Mouse (Mus musculus) erythroblast, adult 5-6 weeks (primary cell): Measurements from ENCODE around the gene Ston1. TPM values are rescaled to one million over a fixed set of nuclear protein-coding genes. Genes with fewer than 3 reads are reported as not detected.

Source experiments
- ATAC-seq: replicated peaks from 2 replicates; pipeline ENCODE4 v1.8.0; 2016; ENCODE audit warnings: moderate number of reproducible peaks, mild to moderate bottlenecking, moderate TSS enrichment, inconsistent platforms; ENCODE audit not compliant: poor library complexity, low FRiP score, severe bottlenecking
- total RNA-seq, 2 experiments: library from RNA; stranded (forward) in 1 of 2; stranded (reverse) in 1 of 2; fragments of 150-400 nt in 1 of 2; fragments of 200-764, 138-1000 nt in 1 of 2; gene quantifications; 2 replicates each; pipeline versions ENCODE4 v1.2.3 to v1.2.4; 2015 to 2017; ENCODE audit warnings: low replicate concordance in 2 of 2

Gene Ston1
- total RNA-seq (2015; ENCODE audit: low replicate concordance) (not detected in 2 replicates), total RNA-seq (2017; ENCODE audit: low replicate concordance) (not detected in 2 replicates)

DNA sequence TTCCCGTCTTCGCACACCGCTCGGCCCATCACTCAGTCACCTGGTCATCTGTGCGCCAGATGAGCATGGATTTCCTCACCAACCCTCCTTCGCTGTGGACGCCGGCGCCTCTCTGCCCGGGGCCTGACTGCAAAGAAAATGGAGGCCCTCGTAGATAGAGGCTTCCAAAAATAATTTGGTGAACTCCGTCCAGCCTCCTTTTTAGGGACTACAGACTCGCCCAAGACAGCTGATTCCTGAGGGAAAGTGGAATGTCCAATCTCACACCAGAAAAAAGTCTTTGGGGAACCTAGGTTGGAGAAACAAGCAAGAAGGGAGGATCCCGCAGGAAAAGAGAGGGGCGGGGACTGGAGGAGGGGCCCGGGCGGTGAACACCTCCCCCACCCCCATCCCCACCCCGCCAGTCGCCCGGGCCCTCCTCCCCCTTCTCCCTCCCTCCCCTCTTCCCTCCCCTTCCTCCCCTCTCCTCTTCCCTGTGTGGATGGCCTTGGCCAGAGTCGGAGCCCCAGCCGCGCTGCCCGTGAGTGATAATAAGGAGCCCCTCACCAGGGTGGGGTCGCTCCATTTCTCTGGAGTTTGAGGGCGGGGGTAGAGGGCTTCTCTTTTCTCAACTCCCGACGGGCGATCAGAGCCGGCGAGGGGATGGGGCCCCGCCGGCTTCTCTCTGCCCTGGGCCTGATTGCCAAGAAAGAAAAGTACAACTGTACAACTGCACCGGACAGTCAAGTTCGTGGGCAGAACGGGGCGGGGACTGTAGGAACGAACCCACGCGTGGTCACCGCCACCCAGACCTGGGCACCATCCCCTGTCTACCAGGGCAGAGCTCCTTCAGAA is at the start of gene Ston1:
Gene Ston1, plus strand, starts transcription at position 463 of the 834 bp plus-strand sequence.
- ATAC-seq, result no peak

DNA sequence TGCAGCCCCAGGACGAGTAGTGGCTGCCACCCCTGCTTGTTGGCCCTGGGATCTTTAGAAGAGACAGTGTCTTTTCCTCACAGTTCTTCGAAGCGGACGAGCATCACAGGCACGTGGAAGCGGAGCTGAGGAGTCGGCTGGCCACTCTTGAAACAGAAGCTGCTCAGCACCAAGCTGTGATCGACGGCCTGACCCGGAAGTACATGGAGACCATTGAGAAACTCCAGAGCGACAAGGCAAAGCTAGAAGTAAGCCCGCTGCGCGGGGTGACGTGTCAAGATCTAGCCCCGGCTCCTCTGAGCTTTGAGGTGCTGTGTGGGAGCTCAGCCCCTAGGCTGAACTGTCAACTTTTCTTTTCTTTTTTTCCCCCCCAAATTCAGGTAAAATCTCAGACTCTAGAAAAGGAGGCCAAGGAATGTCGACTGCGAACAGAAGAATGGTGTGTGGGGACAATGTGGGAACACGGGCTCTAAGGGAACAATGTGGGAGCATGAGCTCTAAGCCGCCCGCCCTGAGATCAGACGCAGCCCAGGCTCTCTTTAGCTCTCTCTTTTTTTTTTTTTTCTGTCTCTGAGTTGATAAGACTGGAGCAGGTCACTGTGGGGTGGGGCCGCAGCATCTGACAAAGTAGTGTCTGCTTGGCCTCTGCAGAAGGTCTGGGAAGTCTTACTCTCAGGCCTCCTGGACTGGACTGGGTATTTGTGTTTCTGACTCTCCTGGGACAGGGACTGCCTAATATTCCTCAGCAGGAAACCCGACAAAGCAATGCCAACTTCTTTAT is 47.9 kb upstream of the Ston1 start:
- peak; percentile 60; the same call in 1 of the 2 replicates for ATAC-seq

DNA sequence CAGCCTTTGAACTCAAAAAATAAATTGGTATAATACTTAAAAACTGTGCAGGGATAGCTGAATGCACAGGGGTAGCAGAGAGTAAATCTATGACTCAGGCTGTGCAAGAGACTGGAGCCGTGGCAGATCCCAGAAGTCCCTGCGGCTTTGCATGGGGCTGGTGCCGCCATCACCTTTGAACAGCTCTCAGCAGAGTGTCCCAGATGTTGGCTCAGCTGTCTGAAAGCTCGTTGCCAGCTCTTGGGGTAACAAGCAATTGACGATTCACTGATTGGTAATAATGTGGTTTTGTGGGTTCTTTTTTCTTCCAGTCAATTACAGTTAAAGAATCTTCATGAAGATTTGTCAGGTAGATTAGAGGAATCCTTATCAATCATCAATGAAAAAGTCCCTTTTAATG is 47.1 kb upstream of the Ston1 start:
- no peak for ATAC-seq

DNA sequence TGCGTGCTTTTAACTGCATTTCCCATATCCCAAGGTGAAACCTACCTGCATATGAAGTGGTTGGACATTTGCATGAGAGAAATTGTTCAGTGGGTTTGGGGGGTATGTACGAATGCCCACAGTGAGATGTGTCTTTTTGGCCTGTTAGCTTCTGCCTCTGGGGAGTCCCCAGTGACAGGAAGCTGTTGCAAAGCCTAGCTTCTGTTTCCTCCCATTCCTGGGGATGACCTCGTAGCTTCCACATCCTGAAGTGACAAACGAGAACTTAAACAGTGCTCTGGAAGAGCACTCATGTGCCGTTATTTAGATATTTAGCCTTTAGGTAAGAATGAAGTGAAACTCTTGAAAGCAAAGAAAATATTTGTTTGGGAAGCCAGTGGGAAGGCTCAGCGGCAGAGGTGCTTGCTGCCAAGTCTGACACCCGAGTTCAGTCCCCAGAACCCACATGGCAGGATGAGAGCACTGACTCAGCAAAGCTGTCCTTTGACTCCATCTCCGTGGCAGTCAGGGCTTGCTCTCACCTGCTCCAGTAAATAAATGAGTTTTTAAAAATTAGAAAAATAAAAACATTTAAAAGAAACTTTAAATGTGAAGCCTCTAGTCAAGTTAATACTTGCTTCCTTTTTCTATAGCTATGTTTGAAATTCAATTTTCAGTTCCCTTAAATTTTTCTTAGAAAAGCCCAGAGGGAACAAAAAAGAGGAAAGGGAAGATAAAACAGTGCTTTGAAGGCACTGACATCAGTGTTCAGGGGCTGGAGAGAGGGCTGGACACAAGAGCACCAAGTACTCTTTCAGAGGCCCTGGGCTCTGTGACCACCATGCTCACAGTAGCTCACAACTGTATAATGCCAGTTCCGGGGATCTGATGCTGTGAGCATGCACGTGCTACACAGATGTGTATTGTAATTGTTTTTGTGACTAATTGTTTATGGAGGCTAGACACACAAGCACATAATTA is 46.2 kb upstream of the Ston1 start:
- no peak for ATAC-seq

DNA sequence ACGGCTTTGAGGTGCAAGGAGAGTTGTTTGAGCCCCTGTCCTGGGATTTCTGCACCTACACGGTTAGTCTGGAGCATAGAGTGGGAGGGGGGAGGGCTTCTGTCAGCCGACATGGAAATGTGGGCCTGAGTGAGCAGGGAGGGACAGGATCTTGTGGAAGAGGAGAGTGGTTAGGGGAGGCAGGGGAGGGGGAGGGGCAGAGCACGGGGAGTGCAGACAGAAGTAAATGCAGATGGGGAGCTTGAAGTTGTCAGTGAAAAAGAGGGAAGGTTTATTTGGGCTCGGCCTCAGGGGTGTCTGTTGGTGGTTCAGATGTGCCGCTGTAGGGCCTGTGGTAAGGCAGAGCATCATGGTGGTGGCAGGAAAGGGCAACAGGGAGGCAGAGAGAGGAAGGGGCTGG is 44.9 kb upstream of the Ston1 start:
- no peak for ATAC-seq

DNA sequence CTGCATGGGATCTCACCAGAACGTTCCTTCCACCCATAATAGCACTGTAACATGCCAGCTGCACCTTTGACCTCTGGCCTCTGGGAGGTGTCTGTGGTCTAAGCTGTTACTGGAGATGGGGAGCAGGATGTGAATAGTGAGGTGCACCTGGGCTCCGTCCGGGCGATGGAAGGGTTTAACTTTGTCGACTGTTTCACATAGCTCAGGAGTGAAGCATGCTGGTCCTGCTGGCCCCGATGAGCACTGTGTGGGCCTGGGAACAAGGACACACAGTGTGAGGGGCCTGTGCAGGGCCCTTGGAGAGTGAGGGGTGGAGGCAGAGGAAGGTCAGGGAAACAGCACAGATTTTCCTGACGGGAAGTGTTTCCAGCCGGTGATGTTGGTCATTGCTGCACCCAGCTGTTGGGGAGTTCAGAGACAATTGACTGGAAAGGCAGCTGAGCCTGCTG is 44.5 kb upstream of the Ston1 start:
- no peak for ATAC-seq

DNA sequence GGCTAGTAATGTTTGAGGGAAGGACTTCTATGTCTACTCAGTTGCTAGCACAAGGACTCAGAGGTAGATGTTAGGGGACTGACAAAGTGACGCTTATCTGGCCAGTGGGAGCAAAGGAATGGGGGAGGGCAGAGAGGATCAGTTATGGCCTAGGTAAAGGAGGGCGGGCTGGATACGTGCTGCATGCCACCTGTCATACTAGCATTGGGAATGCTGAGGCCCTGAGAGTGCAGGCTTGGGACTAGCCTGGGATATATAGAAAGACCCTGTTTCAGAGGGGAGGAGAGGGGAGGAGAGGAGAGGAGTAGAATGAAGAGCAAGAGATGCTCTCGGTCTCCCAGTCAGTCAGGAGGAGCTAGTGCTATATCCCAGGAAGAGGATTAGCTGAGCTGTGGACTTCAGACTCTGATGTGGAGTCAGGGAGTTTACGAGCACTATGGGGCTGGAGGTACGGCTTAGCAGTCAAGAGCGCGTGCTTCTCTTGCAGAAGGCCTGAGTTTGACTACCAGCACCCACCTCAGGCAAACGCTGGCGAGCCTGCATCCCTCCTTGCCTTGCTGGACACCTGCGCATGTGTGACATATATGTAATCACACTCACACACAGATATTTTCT is 43.9 kb upstream of the Ston1 start:
- ATAC-seq, result no peak

DNA sequence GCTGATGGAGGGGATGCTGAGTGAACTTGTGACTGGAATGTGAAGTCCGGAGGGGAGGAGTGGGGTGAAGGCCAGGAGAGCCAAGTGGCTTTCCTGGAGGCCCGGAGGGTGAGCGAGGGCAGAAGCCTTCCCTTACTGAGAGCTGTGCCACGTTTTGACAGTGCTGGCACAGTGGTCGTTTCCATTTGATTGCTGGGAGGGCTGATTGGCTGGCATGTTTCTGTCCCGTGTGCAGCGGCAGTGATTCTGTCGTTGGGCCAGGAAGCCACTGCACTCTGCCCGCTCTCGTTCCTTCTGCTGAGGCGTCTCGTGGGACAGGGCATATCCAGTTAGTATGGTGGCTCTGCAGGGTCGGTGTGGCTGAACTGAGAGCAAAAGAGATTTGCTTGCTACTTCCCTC is 41.3 kb upstream of the Ston1 start:
- no peak for ATAC-seq

DNA sequence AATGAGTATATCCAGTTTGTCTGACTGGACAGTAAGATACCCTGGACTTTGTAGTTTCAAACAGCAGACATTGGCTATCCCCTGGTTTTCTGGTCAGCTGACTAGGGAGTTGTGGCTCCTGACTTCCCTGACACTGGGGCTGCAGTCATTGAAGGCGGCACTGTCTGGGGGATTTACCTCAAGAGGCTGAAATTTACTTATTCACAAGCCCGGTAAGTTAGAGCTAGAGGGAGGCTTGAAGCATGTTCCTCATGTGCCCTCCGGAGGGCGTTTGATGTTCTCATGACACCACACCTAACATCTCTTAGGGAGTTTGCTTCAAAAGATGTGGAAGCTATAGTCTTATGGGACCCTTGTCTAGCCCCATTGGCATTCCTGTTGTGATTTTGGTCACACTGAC is 40.8 kb upstream of the Ston1 start:
- no peak for ATAC-seq

DNA sequence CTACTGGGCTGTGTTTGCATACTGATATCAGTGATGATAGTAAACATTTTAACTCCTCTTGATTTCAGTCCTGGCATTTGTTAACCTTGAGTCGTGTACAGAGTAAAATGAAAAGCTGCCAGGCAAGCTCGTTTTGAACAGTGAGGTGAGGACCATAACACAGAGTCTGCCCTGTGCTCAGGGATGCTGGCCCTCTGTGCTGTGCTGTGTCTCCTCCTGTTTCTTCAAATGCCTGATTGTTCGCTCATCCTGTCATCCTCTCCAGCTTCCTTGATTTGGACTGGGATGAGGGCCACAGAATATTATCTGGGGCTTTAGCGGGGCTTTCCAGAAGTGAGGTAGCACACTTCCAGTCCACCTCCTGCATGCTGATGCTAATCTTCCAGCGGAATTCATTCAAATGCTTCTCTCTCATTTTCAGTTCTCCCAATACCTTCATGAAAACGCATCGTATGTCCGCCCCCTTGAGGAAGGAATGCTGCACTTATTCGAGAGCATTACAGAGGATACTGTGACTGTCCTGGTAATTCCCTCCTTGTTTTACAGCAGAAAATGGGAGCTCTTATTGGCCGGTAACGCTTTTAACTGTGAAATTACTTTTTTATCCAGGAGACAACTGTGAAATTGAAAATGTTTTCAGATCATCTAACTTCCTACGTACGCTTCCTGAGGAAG is 39.2 kb upstream of the Ston1 start:
- ATAC-seq, result no peak

DNA sequence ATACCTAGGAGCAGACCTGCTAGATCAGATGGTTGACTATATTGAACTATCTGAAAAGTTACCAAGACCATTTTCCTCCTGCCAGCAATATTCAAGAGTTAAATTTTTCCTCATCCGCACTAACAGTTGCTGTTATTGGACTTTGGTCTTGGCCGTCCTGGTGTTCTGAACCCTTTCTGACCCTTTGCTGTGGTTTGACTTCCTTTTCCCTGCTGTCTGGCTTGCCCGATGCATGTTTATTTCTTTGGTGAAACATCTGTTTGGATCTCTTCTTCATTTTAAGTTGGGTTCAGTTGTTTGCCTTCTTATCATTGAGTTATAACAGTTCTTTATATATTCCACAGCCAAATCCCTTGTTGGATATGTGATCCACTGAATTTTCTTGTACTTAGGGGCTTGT is 33.9 kb upstream of the Ston1 start:
- ATAC-seq, result no peak

DNA sequence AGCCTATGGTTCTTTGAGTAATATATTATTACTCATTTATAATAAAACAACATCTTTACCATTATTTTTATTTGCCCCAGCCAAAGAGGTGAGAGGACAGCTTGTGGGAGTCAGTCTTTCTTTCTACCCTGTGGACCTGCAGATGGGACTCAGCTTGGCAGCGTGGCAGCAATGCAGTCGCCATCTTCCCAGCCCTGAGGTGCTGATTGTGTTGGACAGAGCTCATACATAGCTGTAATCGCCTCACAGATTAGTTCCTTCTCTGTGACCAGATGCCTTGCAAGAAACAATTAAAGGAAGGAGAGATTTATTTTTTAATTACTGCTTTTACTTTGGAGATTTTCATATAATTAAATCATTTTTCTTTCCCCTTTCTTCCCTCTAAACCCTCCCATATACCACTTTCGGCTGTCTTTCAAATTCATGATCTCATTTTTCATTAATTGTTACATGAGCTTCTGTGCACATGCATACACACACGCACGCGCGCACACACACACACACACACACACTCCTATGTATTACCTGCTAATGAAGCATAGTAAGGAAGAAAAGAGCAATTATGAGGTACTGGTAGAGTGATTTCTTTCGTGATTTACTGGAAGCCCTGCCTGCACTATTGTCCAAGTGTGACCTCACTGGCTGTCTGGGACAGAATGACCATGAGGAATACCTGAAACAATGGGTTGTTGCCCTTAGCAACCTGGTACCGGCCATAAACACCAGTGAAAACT is 27.5 kb upstream of the Ston1 start:
- no peak for ATAC-seq

DNA sequence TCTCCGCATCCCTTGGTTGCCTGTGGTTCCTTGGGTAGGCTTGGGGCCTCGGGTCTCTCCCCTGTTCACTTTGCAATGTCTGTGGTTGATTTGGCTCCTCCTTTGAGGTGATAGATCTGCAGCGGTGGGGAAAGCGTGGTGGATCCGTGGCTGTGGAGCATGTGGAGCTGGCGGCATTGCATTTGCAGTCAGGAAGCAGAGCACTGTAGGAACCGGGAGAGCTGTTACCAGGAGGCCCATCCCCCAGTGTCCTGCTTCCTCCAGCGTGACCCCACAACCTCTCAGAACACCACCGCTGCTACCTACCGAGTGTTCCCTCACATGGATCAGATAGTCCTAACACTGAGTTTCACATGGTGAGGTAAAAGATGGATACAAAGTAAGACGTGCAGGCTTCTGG is 26.7 kb upstream of the Ston1 start:
- ATAC-seq, result no peak

DNA sequence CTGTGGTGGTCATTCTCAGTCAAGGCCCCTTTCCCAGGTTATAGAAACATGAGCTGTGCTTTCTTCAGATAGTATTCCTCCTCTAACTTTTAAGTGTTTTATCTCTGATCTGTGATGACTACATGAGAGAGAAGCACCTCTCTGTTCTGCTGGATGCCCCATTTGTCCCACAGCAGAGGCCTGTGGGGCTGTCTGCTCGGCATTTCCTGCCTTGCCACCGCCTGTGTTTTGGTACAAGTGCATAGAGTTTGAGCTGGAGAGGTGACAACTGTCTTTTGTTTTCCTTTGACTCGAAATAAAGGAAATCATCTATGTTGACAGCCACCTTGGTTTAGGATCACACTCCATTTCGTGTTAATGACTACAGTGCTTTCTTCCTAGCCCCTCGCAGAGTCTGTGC is 22.7 kb upstream of the Ston1 start:
- ATAC-seq, result no peak

DNA sequence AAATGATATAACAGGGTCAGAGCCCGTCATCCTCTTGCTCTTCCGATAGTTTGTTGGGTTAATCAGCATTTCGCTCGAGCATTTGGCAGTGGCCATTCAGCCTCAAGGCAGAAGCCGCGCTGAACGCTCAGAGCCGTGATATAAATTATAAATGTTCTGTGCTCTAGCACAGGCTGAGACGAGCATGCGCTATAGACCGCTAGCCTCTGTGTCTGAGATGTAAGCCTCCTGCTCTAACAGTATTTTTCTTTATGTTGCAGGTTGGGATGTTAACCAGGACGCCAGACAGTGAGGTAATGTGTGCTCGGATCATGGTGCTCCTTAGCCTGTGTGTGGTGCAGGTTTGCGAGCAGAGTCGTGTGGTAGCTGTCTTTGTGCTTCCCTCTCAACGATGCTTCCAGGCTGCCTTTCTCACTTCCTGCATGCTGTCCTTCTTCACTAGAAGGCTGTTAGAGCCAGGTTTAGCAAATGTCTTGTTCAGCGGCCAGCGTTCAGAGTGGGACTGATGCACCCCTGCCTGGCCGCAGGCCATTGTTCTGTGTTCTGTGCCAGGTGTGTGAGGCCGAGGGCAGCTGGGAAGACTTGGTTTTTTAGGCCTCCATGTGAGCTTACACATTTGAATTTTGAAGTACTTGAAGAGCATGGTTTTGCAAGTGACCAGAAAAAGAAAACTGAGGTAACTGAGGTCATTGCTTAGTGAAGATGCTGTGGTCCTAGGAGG is 18.8 kb upstream of the Ston1 start:
- ATAC-seq, result no peak

DNA sequence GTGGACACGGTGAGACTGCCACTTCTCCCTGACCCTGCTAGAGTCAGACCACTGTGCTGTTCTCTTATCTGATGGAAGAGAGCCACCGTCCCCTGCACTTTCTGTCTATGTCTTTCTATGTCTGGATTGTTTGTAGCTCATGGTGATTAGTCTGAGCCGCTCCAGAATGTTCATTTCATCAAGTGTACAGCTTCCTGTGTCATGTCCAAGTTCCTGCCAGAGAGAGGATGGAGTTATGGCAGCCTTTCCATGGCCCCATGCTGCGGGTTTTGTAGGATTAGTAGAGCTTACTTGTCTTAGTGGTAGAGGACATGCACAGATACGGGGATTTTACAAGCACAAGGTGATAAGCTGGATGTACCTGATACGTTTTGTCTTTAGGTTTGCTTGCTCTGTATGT is 16.9 kb upstream of the Ston1 start:
- ATAC-seq, result no peak

DNA sequence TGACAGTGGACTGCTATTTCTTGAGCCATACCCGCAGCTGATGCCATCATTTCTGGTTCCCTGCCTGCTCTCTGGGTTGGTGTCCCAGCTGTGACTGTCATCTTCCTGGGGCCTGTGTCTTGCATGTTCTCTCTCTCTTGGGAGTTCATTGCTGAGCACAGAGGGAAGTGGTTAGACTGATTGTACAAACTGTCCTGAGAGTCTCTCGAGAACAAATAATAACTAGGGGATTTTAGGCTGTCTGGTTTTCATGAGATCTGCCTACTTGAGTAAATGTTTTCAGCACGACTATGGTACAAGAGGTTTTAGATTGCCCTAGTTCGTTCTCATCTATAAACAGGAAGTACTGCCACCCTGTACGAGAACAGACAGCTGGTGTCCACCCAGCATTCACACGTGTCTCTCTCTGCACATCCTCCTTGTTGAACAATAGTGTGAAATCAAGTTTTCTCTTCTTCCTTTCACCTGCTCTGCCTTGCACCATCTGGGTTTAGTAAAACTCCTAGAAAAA is 15.9 kb upstream of the Ston1 start:
- no peak for ATAC-seq
